Mouse (Mus musculus) urinary bladder, postnatal 14 days (tissue): ENCODE measurements around the gene Gm6763.
"Not testable (repeated sequence)": the region's sequence is repeated elsewhere in the genome, so short reads cannot be mapped to it uniquely, and the experiment has no call there.

Source experiments
- DNase-seq: peaks from one replicate; pipeline ENCODE4 v3.0.0; 2021; ENCODE audit warnings: low spot score

The Gm6763 gene

DNA sequence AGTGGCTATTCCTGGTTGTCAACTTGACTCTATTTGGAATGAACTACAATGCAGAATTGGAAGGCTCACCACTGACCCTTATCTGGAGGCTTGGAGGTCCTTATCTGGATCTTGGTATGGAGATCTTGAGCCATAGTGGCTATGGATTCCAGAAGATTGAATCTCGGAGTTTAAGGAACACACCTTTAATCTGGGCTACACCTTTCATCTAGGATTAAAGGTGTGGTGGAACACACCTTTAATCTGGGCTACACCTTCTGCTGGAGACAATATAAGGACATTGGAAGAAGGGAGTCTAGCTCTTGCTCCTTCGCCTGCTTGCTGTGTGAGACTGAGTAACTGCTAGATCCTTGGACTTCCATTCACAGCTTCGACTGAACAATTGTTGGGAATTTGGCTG lies at the start of gene Gm6763:
Gm6763 (plus strand) TSS at position 301 of the 400 bp plus-strand sequence.
- DNase-seq = not testable (repeated sequence)

DNA sequence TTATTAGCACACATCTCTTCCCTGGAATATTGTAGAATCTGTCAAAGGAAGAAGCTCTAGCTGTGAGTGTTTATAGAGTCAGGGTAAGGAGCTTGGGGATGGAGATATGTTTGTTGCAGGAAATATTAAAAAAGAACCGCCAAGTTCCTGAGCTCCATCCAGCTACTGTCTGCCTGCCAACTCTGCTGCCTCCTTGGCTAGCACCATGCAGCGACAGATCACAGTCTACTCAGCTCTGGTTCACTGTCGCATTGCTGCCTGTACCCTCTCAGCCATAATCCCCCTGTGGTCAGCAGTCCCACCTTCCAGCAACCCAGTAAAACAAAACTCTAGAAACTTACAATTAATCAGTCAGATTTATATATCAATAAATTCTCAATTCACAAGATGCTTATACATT lies 41.3 kb upstream of the Gm6763 start:
- DNase-seq = no peak

DNA sequence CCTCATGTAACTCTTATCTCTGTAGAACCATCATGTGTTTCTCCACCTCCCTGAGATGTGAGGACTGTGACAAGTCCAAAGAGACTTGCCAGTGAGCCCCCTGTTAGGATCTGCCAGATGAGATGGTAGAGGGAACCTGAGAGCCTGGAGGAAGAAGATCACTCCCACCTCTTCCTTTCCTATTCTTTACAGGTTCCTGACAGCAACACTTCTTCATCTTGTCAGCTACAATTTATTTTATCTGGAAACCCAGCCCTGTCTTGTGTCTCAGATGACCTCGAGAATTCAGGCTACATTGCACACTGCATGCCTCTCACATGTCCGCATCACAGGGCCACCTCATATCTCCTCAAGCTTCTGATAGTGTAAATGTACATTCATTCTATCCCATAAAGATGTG lies 33.0 kb upstream of the Gm6763 start:
- DNase-seq = no peak

DNA sequence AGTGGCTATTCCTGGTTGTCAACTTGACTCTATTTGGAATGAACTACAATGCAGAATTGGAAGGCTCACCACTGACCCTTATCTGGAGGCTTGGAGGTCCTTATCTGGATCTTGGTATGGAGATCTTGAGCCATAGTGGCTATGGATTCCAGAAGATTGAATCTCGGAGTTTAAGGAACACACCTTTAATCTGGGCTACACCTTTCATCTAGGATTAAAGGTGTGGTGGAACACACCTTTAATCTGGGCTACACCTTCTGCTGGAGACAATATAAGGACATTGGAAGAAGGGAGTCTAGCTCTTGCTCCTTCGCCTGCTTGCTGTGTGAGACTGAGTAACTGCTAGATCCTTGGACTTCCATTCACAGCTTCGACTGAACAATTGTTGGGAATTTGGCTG lies 8.6 kb upstream of the Gm6763 start, which contains the start of gene Gm21293:
Gm21293 (plus strand) TSS at position 301 of the 400 bp plus-strand sequence.
- not testable (repeated sequence) for DNase-seq

DNA sequence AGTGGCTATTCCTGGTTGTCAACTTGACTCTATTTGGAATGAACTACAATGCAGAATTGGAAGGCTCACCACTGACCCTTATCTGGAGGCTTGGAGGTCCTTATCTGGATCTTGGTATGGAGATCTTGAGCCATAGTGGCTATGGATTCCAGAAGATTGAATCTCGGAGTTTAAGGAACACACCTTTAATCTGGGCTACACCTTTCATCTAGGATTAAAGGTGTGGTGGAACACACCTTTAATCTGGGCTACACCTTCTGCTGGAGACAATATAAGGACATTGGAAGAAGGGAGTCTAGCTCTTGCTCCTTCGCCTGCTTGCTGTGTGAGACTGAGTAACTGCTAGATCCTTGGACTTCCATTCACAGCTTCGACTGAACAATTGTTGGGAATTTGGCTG lies 8.4 kb downstream of the Gm6763 start, which contains the start of gene Gm8764:
Gm8764 (plus strand) TSS at position 301 of the 400 bp plus-strand sequence.
- DNase-seq = not testable (repeated sequence)

DNA sequence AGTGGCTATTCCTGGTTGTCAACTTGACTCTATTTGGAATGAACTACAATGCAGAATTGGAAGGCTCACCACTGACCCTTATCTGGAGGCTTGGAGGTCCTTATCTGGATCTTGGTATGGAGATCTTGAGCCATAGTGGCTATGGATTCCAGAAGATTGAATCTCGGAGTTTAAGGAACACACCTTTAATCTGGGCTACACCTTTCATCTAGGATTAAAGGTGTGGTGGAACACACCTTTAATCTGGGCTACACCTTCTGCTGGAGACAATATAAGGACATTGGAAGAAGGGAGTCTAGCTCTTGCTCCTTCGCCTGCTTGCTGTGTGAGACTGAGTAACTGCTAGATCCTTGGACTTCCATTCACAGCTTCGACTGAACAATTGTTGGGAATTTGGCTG lies 16.9 kb downstream of the Gm6763 start, which contains the start of gene Gm21304:
Gm21304 (plus strand) TSS at position 301 of the 400 bp plus-strand sequence.
- not testable (repeated sequence) for DNase-seq

DNA sequence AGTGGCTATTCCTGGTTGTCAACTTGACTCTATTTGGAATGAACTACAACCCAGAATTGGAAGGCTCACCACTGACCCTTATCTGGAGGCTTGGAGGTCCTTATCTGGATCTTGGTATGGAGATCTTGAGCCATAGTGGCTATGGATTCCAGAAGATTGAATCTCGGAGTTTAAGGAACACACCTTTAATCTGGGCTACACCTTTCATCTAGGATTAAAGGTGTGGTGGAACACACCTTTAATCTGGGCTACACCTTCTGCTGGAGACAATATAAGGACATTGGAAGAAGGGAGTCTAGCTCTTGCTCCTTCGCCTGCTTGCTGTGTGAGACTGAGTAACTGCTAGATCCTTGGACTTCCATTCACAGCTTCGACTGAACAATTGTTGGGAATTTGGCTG lies 25.4 kb downstream of the Gm6763 start, which contains the start of gene Gm21312:
Gm21312 (plus strand) TSS at position 301 of the 400 bp plus-strand sequence.
- DNase-seq = not testable (repeated sequence)

DNA sequence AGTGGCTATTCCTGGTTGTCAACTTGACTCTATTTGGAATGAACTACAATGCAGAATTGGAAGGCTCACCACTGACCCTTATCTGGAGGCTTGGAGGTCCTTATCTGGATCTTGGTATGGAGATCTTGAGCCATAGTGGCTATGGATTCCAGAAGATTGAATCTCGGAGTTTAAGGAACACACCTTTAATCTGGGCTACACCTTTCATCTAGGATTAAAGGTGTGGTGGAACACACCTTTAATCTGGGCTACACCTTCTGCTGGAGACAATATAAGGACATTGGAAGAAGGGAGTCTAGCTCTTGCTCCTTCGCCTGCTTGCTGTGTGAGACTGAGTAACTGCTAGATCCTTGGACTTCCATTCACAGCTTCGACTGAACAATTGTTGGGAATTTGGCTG lies 33.9 kb downstream of the Gm6763 start, which contains the start of gene Gm20765:
Gm20765 (plus strand) TSS at position 301 of the 400 bp plus-strand sequence.
- DNase-seq = not testable (repeated sequence)

DNA sequence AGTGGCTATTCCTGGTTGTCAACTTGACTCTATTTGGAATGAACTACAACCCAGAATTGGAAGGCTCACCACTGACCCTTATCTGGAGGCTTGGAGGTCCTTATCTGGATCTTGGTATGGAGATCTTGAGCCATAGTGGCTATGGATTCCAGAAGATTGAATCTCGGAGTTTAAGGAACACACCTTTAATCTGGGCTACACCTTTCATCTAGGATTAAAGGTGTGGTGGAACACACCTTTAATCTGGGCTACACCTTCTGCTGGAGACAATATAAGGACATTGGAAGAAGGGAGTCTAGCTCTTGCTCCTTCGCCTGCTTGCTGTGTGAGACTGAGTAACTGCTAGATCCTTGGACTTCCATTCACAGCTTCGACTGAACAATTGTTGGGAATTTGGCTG lies 42.4 kb downstream of the Gm6763 start, which contains the start of gene Gm4340:
Gm4340 (plus strand) TSS at position 301 of the 400 bp plus-strand sequence.
- DNase-seq = not testable (repeated sequence)
